Mouse (Mus musculus) C2C12 (cell line): ENCODE results near the gene Exoc3l. TPM values are rescaled to one million over a fixed set of nuclear protein-coding genes. Genes with fewer than 3 reads are reported as not detected.

Experiments
- H3K27me3 ChIP-seq: one replicate; pipeline ENCODE4 v1.6.1; 2011; ENCODE audit not compliant: control insufficient read depth, insufficient read depth, insufficient read length
- H3K36me3 ChIP-seq: one replicate; pipeline ENCODE4 v1.6.1; 2011; ENCODE audit not compliant: control insufficient read depth, insufficient read depth
- H3K4me3 ChIP-seq: one replicate; pipeline ENCODE4 v1.5.1; 2011; ENCODE audit warnings: mild to moderate bottlenecking, control low read depth; ENCODE audit not compliant: poor library complexity, insufficient read depth, severe bottlenecking
- H3K79me2 ChIP-seq: one replicate; pipeline ENCODE4 v1.6.1; 2011; ENCODE audit not compliant: control insufficient read depth, insufficient read depth
- H3K79me3 ChIP-seq: one replicate; pipeline ENCODE4 v1.6.1; 2011; ENCODE audit warnings: low read depth, control low read depth
- H3ac ChIP-seq: one replicate; pipeline ENCODE3; 2011; ENCODE audit warnings: low read depth; ENCODE audit not compliant: control insufficient read depth, insufficient read length
- CEBPB ChIP-seq: IDR thresholded peaks from one replicate; pipeline ENCODE4 v1.6.1; 2011; ENCODE audit warnings: low read depth, mild to moderate bottlenecking, control low read depth, moderate library complexity
- CTCF ChIP-seq: IDR thresholded peaks from one replicate; pipeline ENCODE4 v1.5.1; 2011; ENCODE audit not compliant: control insufficient read depth, insufficient read depth, insufficient read length
- FOSL1 ChIP-seq: IDR thresholded peaks from one replicate; pipeline ENCODE4 v1.8.0; 2011; ENCODE audit warnings: mild to moderate bottlenecking, low read length; ENCODE audit not compliant: poor library complexity, insufficient read depth, severe bottlenecking
- MAX ChIP-seq: IDR thresholded peaks from one replicate; pipeline ENCODE4 v1.6.1; 2011; ENCODE audit warnings: mild to moderate bottlenecking, control low read depth
- MYOD1 ChIP-seq: IDR thresholded peaks from one replicate; pipeline ENCODE4 v1.6.1; 2011; ENCODE audit warnings: low read depth; ENCODE audit not compliant: control insufficient read depth, insufficient read length
- MYOG ChIP-seq: IDR thresholded peaks from one replicate; pipeline ENCODE4 v1.6.1; 2011; ENCODE audit not compliant: control insufficient read depth, insufficient read length; ENCODE audit errors: extremely low read depth
- USF1 ChIP-seq: IDR thresholded peaks from one replicate; pipeline ENCODE4 v1.6.1; 2011; ENCODE audit warnings: low read depth, mild to moderate bottlenecking, control low read depth, moderate library complexity
- polyA plus RNA-seq: library from polyadenylated mRNA; unstranded; fragments of >200 nt; fragmentation: generic; extraction: Trizol; gene quantifications from one replicate; pipeline ENCODE4 v1.2.1, GENCODE M21; 2012; ENCODE audit warnings: missing spikeins

Gene Exoc3l
- polyA plus RNA-seq, 1 experiment = 0.97 TPM

GRCm38 (mm10) chr8:105258911-105259720 lies 36.8 kb downstream of the Exoc3l start:
- H3K79me2 ChIP-seq = peaks cover 13% of the 10 kb centered on the region
- H3K36me3 ChIP-seq = peaks cover 7% of the 10 kb centered on the region
- no peak overlapping the region for H3ac ChIP-seq
- TF ChIP-seq MYOD1 (no peak), FOSL1 (no peak), MYOG (no peak), CEBPB (no peak), CTCF (no peak), MAX (no peak), USF1 (no peak)
- no peak overlapping the region for H3K4me3 ChIP-seq
- peaks cover 3% of the 10 kb centered on the region for H3K79me3 ChIP-seq
- no peaks in the 10 kb centered on the region for H3K27me3 ChIP-seq

- Histone ChIP-seq H3ac (no peak overlapping the region), H3K27me3 (no peaks in the 10 kb centered on the region), H3K36me3 (peaks cover 18% of the 10 kb centered on the region), H3K79me2 (no peaks in the 10 kb centered on the region), H3K79me3 (no peaks in the 10 kb centered on the region), H3K4me3 (no peak overlapping the region)
- TF ChIP-seq CEBPB (no peak), MYOD1 (no peak), CTCF (no peak), MAX (no peak), MYOG (no peak), USF1 (no peak), FOSL1 (no peak)
Observed at GRCm38 (mm10) chr8:105257318-105258114, 38.4 kb downstream of the Exoc3l start.

GRCm38 (mm10) chr8:105254966-105255350 lies 40.9 kb downstream of the Exoc3l start, which contains the start of gene B3gnt9:
B3gnt9 (minus strand) TSS chr8:105255153.
- peak within 1 kb of the TSS; percentile 80 for H3ac ChIP-seq
- H3K79me2 ChIP-seq = no peaks in the 10 kb centered on the region
- H3K4me3 ChIP-seq = peak within 1 kb of the TSS; percentile 55
- H3K36me3 ChIP-seq = peaks cover 28% of the 10 kb centered on the region
- H3K27me3 ChIP-seq = no peaks in the 10 kb centered on the region
- no peaks in the 10 kb centered on the region for H3K79me3 ChIP-seq
- TF ChIP-seq MAX (peak; percentile 5), CTCF (no peak), MYOG (no peak), CEBPB (no peak), FOSL1 (no peak), USF1 (peak; percentile 92), MYOD1 (peak; percentile 29)

- Histone ChIP-seq H3K79me3 (no peaks in the 10 kb centered on the region), H3K27me3 (no peaks in the 10 kb centered on the region), H3K36me3 (peaks cover 32% of the 10 kb centered on the region), H3K79me2 (no peaks in the 10 kb centered on the region), H3K4me3 (peak overlapping the region; percentile 55), H3ac (peak overlapping the region; percentile 80)
- TF ChIP-seq CTCF (peak; percentile 93), MAX (peak; percentile 17), MYOG (no peak)
Observed at GRCm38 (mm10) chr8:105254152-105254965, 41.5 kb downstream of the Exoc3l start.

- Histone ChIP-seq H3K79me3 (no peaks in the 10 kb centered on the region), H3K79me2 (no peaks in the 10 kb centered on the region), H3ac (no peak overlapping the region), H3K4me3 (no peak overlapping the region), H3K36me3 (peaks cover 38% of the 10 kb centered on the region), H3K27me3 (no peaks in the 10 kb centered on the region)
- no peak for TF ChIP-seq MYOG
- no peak for TF ChIP-seq CTCF
- no peak for TF ChIP-seq USF1
- no peak for TF ChIP-seq FOSL1
- TF ChIP-seq CEBPB = no peak
- TF ChIP-seq MYOD1 = no peak
- TF ChIP-seq MAX = no peak
Observed at GRCm38 (mm10) chr8:105253766-105254151, 42.1 kb downstream of the Exoc3l start.
